Mouse (Mus musculus) liver, postnatal 0 days (tissue): ENCODE results near the gene Clmn. TPM values are rescaled to one million over a fixed set of nuclear protein-coding genes. Genes with fewer than 3 reads are reported as not detected.

Source experiments
- ATAC-seq: fragments of 200-750 bp; cut with Nextera tagmentation; 2 replicates; pipeline ENCODE4 v1.8.0; 2017; ENCODE audit warnings: mild to moderate bottlenecking, moderate library complexity
- DNase-seq: peaks from one replicate; pipeline ENCODE4 v3.0.0-alpha.2; 2016
- H3K27ac ChIP-seq: fragments of 300-500 bp; sonication (generic); 2 replicates; pipeline ENCODE4 v1.5.1; 2014; ENCODE audit warnings: antibody characterized with exemption, moderate library complexity, mild to moderate bottlenecking, low read depth
- H3K27me3 ChIP-seq: fragments of 300-500 bp; sonication (generic); 2 replicates; pipeline ENCODE4 v1.6.1; 2014; ENCODE audit warnings: low read length, control low read depth, mixed read lengths; ENCODE audit not compliant: insufficient read depth
- H3K36me3 ChIP-seq: fragments of 300-500 bp; sonication (generic); replicated peaks from 2 replicates; pipeline ENCODE4 v1.6.1; 2014; ENCODE audit warnings: mild to moderate bottlenecking, control low read depth, low read length, moderate library complexity, mixed read lengths; ENCODE audit not compliant: insufficient read depth
- H3K4me1 ChIP-seq: fragments of 300-500 bp; sonication (generic); 2 replicates; pipeline ENCODE4 v1.6.1; 2014; ENCODE audit warnings: antibody characterized with exemption, mild to moderate bottlenecking, control low read depth; ENCODE audit not compliant: insufficient read depth
- H3K4me2 ChIP-seq: fragments of 300-500 bp; sonication (generic); 2 replicates; pipeline ENCODE4 v1.6.1; 2014; ENCODE audit warnings: low read depth, mild to moderate bottlenecking, low read length, moderate library complexity, mixed read lengths
- H3K4me3 ChIP-seq: fragments of 300-500 bp; sonication (generic); 2 replicates; pipeline ENCODE4 v1.5.1; 2014; ENCODE audit warnings: low read depth, low read length
- H3K9ac ChIP-seq: fragments of 300-500 bp; sonication (generic); replicated peaks from 2 replicates; pipeline ENCODE4 v1.6.1; 2014; ENCODE audit warnings: mild to moderate bottlenecking, moderate library complexity
- H3K9me3 ChIP-seq: fragments of 300-500 bp; sonication (generic); 2 replicates; pipeline ENCODE4 v1.6.1; 2016; ENCODE audit warnings: mild to moderate bottlenecking, control low read depth, low read length, mixed read lengths
- CTCF ChIP-seq: sonication (generic); IDR thresholded peaks from 2 replicates; pipeline ENCODE4 v1.5.1; 2016; ENCODE audit warnings: antibody characterized with exemption, low read depth
- EP300 ChIP-seq: IDR thresholded peaks from 2 replicates; pipeline ENCODE4 v1.6.1; 2016; ENCODE audit warnings: antibody characterized with exemption, low read depth, mild to moderate bottlenecking
- WGBS: fragments of 180-500 bp; shearing (Covaris S2); extraction: QIAGEN DNeasy Blood & Tissue Kit; methylation state at CpG from one replicate; pipeline ENCODE4 v1.1.7; 2014; ENCODE audit not compliant: insufficient replicate concordance; 5-methylcytosine and 5-hydroxymethylcytosine counted together
- polyA plus RNA-seq: library from polyadenylated mRNA; unstranded; fragments of >200 nt; fragmentation: Nextera tagmentation; extraction: Ambion mirVana; gene quantifications from 2 replicates; pipeline ENCODE4 v1.2.1, GENCODE M21; 2015

Gene Clmn
- polyA plus RNA-seq, 1 experiment from 2014 or later = 1.9 TPM

DNA sequence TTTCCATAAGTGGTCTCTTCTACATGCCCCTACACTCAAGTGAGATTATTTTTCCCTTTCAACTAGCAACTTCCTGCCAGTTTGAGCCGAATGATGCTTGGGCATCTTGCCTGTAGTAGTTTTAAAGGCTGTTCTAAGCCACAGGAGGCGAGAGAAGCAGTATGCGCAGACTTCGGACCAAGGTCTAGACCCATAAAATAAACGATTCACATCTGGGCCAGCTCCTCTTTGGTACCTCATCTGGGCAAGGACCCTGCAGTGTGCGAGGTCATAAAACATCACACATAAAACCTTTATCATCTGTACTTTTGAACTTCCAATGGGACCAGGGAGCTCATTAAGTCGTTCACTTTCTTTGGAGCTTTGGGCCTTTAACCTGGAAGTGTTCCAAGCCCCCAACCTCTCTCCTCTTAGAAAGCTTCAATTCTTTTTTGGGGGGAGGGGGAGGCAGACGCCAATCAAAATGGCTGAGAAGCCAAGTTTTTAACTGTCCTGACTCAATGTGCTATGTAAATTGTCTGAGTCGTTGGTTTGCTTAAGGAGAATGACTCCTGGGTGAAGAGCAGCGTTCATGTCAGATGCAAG is 95.6 kb downstream of the Clmn start:
- Histone ChIP-seq H3K4me2 (no peak overlapping the region), H3K9me3 (no peaks in the 10 kb centered on the region), H3K36me3 (no peaks in the 10 kb centered on the region), H3K4me3 (no peak overlapping the region), H3K27ac (no peak overlapping the region), H3K9ac (no peak overlapping the region), H3K4me1 (no peaks in the 10 kb centered on the region), H3K27me3 (no peaks in the 10 kb centered on the region)
- WGBS = 66% methylated on average over 10 of the region's 10 CpGs
- DNase-seq = no peak
- no peak for ATAC-seq
- TF ChIP-seq CTCF (no peak), EP300 (no peak)

DNA sequence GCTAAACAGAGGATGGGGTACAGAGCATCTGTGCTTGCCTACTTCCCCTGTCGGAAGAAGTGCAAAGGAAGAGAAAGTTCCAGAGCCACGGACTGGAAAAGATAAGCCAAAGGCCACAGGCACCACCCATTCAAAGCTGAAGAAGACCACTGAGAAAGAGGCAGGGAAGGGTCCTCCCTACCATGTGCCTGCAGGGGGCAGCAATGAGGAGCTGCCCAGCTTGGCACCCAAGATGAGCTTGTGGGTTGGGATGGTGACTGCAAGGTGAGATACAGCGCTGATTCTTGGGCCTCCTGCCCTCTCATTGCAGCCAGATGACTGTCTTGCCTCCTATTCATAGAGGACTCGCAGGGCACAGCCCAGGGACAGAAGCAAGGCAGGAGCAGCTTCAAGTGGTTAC is 97.7 kb downstream of the Clmn start:
- Histone ChIP-seq H3K9ac (no peak overlapping the region), H3K27me3 (no peaks in the 10 kb centered on the region), H3K36me3 (no peaks in the 10 kb centered on the region), H3K4me2 (no peak overlapping the region), H3K4me1 (no peaks in the 10 kb centered on the region), H3K27ac (no peak overlapping the region), H3K9me3 (no peaks in the 10 kb centered on the region), H3K4me3 (no peak overlapping the region)
- DNase-seq = no peak
- TF ChIP-seq EP300 = no peak
- TF ChIP-seq CTCF = peak; percentile 62
- ATAC-seq = no peak
- 60% methylated on average over 4 of the region's 4 CpGs for WGBS

DNA sequence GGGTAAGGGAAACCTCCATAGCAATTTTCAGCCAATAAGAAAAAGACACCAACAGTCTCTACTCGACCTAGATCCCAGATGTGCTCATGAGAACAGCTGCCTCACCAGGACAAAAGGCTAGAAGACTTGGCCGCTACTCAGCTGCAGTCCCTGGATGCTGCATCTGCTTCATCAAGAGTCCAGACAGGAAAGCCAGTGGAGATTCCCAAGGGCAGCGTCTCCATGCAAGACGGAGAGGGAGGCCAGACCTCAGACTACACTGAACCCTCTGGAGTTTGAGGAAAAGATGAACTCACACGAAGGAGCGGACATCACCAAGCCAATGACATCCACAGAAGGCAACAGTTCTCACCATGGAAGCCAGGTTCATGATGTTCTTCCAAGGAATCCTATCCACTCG is 99.1 kb downstream of the Clmn start:
- WGBS = 75% methylated on average over 7 of the region's 7 CpGs
- Histone ChIP-seq H3K36me3 (no peaks in the 10 kb centered on the region), H3K9me3 (no peaks in the 10 kb centered on the region), H3K27me3 (no peaks in the 10 kb centered on the region), H3K4me3 (no peak overlapping the region), H3K4me2 (no peak overlapping the region), H3K4me1 (no peaks in the 10 kb centered on the region), H3K9ac (no peak overlapping the region), H3K27ac (no peak overlapping the region)
- ATAC-seq (no peak), DNase-seq (no peak)
- no peak for TF ChIP-seq EP300
- TF ChIP-seq CTCF = no peak

- no peaks in the 10 kb centered on the region for H3K27me3 ChIP-seq
- no peaks in the 10 kb centered on the region for H3K36me3 ChIP-seq
- H3K27ac ChIP-seq = no peak overlapping the region
- ATAC-seq (no peak), DNase-seq (no peak)
- 55% methylated on average over 5 of the region's 5 CpGs for WGBS
- H3K4me2 ChIP-seq = no peak overlapping the region
- TF ChIP-seq EP300 = no peak
- no peak for TF ChIP-seq CTCF
- H3K9me3 ChIP-seq = no peaks in the 10 kb centered on the region
- no peak overlapping the region for H3K4me3 ChIP-seq
- no peak overlapping the region for H3K9ac ChIP-seq
- no peaks in the 10 kb centered on the region for H3K4me1 ChIP-seq
Observed at GRCm38 (mm10) chr12:104765116-104765515, 99.8 kb downstream of the Clmn start.

- 80% methylated on average over 6 of the region's 6 CpGs for WGBS
- no peak for ATAC-seq
Observed at GRCm38 (mm10) chr12:104763918-104764317, 101.0 kb downstream of the Clmn start.

DNA sequence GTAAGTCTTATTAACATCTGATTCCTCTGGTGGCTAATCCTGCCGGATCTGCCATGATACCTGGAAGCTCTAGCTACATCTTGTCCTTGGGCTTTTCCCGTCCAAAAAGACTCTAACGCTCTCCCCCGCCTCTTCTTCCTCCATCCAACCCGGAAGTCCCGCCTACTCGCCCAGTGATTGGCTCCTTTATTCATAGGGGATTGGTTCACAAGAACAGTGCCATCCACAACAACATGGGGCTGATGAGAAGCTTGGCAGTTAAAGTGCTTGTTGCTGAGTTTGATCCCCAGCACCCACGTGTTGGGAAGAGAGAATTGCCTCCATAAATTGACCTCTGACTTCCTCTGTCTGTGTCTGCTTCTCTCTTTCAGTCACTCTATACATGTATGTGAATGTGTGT is 103.5 kb downstream of the Clmn start:
- H3K4me1 ChIP-seq = no peaks in the 10 kb centered on the region; the same call in 1 of the 2 replicates
- H3K27ac ChIP-seq = no peak overlapping the region
- H3K9ac ChIP-seq = no peak overlapping the region
- DNase-seq (no peak), ATAC-seq (no peak)
- no peak overlapping the region for H3K4me3 ChIP-seq
- H3K27me3 ChIP-seq = no peaks in the 10 kb centered on the region
- no peaks in the 10 kb centered on the region for H3K36me3 ChIP-seq
- TF ChIP-seq EP300 (no peak), CTCF (no peak)
- H3K4me2 ChIP-seq = no peak overlapping the region
- 71% methylated on average over 8 of the region's 8 CpGs for WGBS
- no peaks in the 10 kb centered on the region for H3K9me3 ChIP-seq

More at GRCm38 (mm10) chr12:104763918-104764317, 101.0 kb downstream of the Clmn start:
- TF ChIP-seq CTCF (no peak), EP300 (no peak)
- Histone ChIP-seq H3K27me3 (no peaks in the 10 kb centered on the region), H3K9me3 (no peaks in the 10 kb centered on the region), H3K4me2 (no peak overlapping the region), H3K27ac (no peak overlapping the region), H3K4me3 (no peak overlapping the region), H3K9ac (no peak overlapping the region), H3K4me1 (no peaks in the 10 kb centered on the region), H3K36me3 (no peaks in the 10 kb centered on the region)
- no peak for DNase-seq
